Mouse (Mus musculus) brain, embryonic 18.5 days (tissue): ENCODE measurements around the gene Gm49322.
"Not testable (repeated sequence)": the region's sequence is repeated elsewhere in the genome, so short reads cannot be mapped to it uniquely, and the experiment has no call there.

Experiments used
- DNase-seq: peaks from one replicate; pipeline ENCODE4 v3.0.0-alpha.2; 2012; ENCODE audit warnings: low read depth, low spot score

Gm49322 gene

GRCm38 (mm10) chr10:80605721-80606120, at the start of gene Gm49322:
Gm49322 (plus strand) TSS chr10:80606021.
- DNase-seq, result not testable (repeated sequence)

GRCm38 (mm10) chr10:80557346-80557965, 48.4 kb upstream of the Gm49322 start:
- DNase-seq, result no peak

- no peak for DNase-seq
These were observed 46.4 kb upstream of the Gm49322 start for GRCm38 (mm10) chr10:80559431-80559830.

- DNase-seq, result no peak
These were observed 45.2 kb upstream of the Gm49322 start for GRCm38 (mm10) chr10:80560621-80561020.

GRCm38 (mm10) chr10:80561116-80561944, 44.5 kb upstream of the Gm49322 start, which contains the start of gene Rexo1:
Rexo1 (minus strand) TSS chr10:80561560.
- peak; percentile 91 for DNase-seq

GRCm38 (mm10) chr10:80566375-80567092, 39.3 kb upstream of the Gm49322 start:
- DNase-seq, result peak; percentile 36

- no peak for DNase-seq
These were observed 36.9 kb upstream of the Gm49322 start for GRCm38 (mm10) chr10:80568876-80569275.

- DNase-seq, result no peak
These were observed 36.2 kb upstream of the Gm49322 start for GRCm38 (mm10) chr10:80569664-80570066.

- no peak for DNase-seq
These were observed 35.4 kb upstream of the Gm49322 start for GRCm38 (mm10) chr10:80570419-80570818.

GRCm38 (mm10) chr10:80570871-80571836, 34.7 kb upstream of the Gm49322 start:
- no peak for DNase-seq

- no peak for DNase-seq
These were observed 33.3 kb upstream of the Gm49322 start for GRCm38 (mm10) chr10:80572477-80572876.

- no peak for DNase-seq
These were observed 31.9 kb upstream of the Gm49322 start for GRCm38 (mm10) chr10:80573944-80574343.

- DNase-seq, result no peak
These were observed 30.9 kb upstream of the Gm49322 start for GRCm38 (mm10) chr10:80574896-80575295.

GRCm38 (mm10) chr10:80575925-80576324, 29.9 kb upstream of the Gm49322 start:
- DNase-seq, result no peak

GRCm38 (mm10) chr10:80576351-80577194, 29.2 kb upstream of the Gm49322 start:
- no peak for DNase-seq

GRCm38 (mm10) chr10:80577195-80578130, 28.4 kb upstream of the Gm49322 start, which contains the start of gene Klf16:
Klf16 (minus strand) TSS chr10:80577321.
- peak; percentile 87 for DNase-seq

GRCm38 (mm10) chr10:80578131-80578750, 27.6 kb upstream of the Gm49322 start:
- no peak for DNase-seq

- no peak for DNase-seq
These were observed 26.9 kb upstream of the Gm49322 start for GRCm38 (mm10) chr10:80578911-80579310.
